Mouse (Mus musculus): ENCODE measurements around the gene Hephl1. TPM values are rescaled to one million over a fixed set of nuclear protein-coding genes. Genes with fewer than 3 reads are reported as not detected.

Hephl1 gene
- total RNA-seq, 4 experiments from 2014 or later = 0.16 to 0.29 (median 0.22) TPM

DNA sequence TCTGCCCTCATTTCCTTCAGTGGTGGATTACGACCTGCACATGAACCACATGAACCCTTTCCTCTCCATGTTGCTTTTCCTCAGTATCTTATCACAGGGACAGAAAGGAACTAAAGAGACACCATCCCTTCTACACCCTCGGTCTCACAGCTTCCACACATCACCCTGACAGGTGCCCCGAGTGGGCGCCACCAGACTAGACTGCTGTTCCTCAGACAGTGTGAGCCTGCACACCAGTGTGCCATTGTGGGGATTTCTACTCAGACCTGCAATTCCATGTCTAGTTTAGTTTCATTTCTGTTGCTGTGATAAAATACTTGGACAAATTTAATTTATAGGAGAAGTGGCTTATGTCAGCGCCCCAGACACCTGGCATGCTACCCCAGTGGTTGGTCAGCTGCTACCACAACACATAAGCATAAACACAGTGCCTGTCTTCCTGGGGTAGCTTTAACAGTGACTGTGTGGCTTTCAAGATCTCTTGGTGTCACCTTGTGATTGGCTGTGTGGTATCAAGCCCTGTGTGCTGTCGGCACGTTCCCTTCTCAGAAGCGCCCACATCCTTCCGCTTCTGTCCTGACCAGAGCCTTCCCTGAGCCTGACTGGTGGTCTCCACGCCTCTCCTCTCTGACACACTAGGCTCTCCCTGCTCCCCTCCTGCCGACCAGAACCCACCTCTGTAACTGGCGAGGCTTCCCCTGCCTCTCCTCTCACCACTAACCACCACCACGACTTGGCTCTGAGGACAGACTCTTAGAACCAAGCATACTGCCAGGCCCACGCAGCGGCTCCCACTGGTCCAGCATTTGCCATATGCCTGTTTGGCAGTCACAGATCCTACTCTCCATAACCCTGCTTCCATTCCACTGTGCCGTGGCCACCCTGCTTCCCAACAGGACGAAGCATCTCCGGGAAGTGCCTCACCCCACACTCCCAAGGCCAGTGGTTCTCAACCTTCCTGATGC lies 93.8 kb downstream of the Hephl1 start:
- DNase-seq (ENCODE audit: low spot score) = no peak

- peak; percentile 69 for DNase-seq (ENCODE audit: low spot score)
Measured at GRCm38 (mm10) chr9:15015223-15015956, 96.5 kb downstream of the Hephl1 start.

DNA sequence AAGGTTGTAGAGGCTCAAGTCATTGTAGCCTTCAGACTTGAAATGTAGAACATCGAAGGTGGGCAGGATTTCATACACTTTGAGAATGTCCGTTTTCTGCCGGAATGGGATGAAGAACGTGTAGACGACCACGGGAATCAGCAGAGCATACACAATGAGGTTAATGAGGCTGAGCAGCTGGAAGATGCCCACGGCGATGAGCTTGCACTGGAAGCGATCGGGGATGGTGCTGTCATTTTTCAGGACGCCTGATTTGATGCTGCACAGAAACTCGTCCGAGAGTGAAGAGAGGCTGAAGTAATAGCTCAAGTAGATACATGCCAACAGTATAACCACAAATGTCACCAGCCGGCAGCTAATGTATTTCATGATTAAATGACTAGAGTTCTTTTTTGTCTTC lies 104.3 kb downstream of the Hephl1 start:
- no peak for DNase-seq (ENCODE audit: low spot score)

- no peak for DNase-seq (ENCODE audit: low spot score)
Measured at GRCm38 (mm10) chr9:15004298-15004685, 107.6 kb downstream of the Hephl1 start.

DNA sequence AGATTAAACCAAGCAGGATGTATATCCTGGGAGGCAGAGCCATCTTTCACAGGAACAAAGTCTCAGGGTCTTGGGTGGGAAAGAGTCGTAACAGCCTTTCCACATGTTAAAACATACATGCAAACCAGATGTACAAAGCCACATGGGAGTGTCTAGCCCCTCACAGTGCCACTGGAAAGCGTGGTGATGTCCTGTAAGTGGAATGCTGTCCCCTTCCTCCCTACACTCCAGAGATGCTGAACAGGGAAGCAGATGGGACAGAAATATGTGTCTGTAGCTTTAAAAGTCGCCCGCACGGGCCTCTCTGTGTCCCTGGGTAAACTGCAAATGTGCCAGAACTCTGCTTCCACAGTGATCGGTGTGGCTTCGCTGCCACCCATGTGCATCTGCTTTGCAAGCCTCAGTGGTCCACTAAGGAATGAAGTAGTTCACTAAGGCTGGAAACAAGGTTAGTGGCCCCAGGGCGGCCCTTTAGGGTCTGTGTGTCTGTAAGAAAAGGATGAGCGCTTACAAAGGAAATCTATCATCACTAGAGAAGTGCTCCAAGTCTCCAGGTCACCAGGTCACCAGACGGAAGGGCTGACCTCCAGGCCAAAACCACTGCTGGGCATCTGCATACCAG lies 108.1 kb downstream of the Hephl1 start:
- DNase-seq (ENCODE audit: low spot score) = no peak

DNA sequence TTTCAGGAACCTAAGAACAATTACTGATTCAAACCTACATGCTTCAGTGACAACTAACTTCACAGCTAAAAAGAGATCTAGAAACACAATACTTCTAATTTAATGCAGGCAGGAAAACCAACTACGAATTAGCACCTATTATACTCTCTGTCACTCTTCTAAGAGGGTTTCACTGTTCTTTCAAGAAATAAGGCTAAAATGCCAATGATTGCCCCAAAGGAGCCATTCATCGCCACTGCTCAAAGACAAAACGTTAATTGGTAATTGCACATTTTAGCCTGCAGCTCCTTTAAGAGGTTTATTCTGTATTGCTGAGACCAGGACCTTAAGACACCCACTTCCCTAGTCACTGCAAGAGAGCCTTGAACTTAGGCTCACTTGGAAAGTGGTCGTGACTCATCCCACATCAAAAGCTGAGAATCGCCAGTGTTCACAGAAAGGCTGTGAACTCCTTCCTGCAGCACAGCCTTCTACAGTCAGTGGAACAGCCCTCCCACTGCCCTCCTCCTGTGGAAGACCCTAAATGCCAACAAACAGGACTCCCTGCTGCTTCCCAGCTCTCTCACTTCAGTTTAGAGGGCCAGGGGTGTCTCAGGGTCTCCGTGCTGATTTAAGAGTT lies 108.8 kb downstream of the Hephl1 start:
- no peak for DNase-seq (ENCODE audit: low spot score)

Other genes with a start within 250 kb of the Hephl1 start
- not detected for gene Izumo1r, start 208.2 kb downstream of the Hephl1 start, total RNA-seq (2022)
- gene Panx1, start 66.6 kb downstream of the Hephl1 start, total RNA-seq (2022) = 1 to 10 TPM; 4.3 to 5.7 (median 4.4) TPM
- gene Vstm5, start 126.9 kb upstream of the Hephl1 start, total RNA-seq (2022) = under 1 TPM in 2 of 4 experiments, not detected in 2; 0.14 to 0.41 TPM
- gene Med17, start 167.8 kb upstream of the Hephl1 start, total RNA-seq (2022) = 10 to 100 TPM; 14.0 to 17.9 (median 16.1) TPM
- gene Taf1d, start 194.1 kb upstream of the Hephl1 start, total RNA-seq (2022) = 10 to 100 TPM; 20.3 to 33.5 (median 26.0) TPM
- gene 4931406C07Rik, start 194.3 kb upstream of the Hephl1 start, total RNA-seq (2022) = 1 to 10 TPM; 5.0 to 7.2 (median 5.7) TPM
- 1 to 10 TPM; 4.3 to 5.5 (median 5.3) TPM for gene Cep295, start 245.7 kb upstream of the Hephl1 start, total RNA-seq (2022)